Mouse (Mus musculus): ENCODE data around the gene Zfp457. TPM values are rescaled to one million over a fixed set of nuclear protein-coding genes. Genes with fewer than 3 reads are reported as not detected.

The Zfp457 gene
- polyA plus RNA-seq (2021; fragmentation: Nextera tagmentation), result 0.25 and 0.26 TPM in 2 replicates
- long read RNA-seq, experiment 1, partial matches to known transcripts, result 0 of 3 reads
- long read RNA-seq, experiment 1, other reads (novel, unspliced or antisense), result 2 of 3 reads
- long read RNA-seq, experiment 2, partial matches to known transcripts, result 0 of 1 reads
- long read RNA-seq, experiment 2, other reads (novel, unspliced or antisense), result 0 of 1 reads

DNA sequence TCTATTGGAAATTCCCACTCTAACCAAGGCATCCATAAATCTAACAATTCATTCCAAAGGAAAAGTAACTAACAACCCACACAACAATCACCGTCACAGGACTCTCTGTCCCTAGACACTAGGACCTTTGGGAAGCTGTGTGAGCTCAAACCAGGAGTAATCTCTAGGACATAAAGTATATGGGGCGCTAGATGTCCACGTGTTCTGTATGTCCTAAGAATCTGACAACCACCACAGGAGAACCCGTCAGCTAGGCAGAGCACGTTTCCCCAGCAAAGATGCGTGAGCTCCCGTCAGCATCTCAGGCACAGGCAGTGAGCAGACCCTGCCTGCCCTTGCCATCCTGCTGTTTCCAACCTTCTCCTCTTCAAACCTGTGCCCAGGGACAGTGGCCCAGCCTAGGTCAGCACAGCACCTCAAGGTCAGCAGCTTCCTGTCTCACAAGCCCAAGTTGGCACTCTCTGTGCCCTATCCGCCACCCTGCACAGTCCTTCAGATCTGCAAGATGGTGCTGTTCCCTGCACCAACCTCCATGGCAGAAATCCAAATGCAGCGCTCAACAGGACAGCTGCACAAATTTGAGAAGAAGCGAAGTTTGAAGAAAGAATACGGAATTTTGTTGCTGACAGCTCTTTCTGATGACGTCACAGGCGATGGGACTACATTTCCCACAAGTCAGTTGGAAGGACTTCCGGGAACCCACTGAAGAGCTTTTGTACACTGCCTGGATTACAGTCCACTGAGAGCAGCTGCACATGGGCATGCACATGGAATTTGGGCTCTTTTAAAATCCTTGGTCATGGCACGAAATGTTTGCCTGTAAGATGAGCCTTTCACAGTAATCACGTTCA is at the start of gene Zfp457:
Zfp457 (minus strand) TSS at position 664 of the 851 bp plus-strand sequence.

DNA sequence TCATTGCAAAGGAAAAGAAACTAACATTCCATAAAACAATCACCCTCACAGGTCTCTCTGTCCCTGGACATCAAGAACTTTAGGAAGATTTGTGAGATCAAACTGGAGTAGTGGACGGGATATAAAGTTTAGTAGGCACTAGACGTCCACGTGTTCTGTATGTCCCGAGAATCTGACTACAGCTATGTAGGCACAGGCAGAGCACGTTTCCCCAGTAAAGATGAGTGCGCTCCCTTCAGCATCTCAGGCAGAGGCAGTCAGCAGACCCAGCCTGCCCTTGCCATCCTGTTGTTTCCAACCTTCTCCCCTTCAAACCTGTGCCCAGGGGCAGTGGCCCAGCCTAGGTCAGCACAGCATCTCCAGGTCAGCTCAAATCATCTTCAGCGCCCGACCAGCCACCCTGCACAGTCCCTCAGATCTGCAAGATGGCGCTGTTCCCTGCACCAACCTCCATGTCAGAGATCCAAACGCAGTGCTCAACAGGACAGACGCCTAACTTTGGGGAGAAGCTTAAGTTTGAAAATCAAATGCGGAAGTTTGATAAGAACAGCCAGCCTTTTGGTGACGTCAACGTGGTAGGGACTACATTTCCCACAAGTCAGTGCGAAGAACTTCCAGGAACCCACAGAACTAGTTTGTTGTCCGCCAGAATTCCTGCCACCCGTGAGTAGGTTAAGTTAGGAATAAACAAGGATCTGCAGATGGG is 25.9 kb upstream of the Zfp457 start, which contains the start of gene Zfp595:
Zfp595 (minus strand) TSS at position 552 of the 706 bp plus-strand sequence.

DNA sequence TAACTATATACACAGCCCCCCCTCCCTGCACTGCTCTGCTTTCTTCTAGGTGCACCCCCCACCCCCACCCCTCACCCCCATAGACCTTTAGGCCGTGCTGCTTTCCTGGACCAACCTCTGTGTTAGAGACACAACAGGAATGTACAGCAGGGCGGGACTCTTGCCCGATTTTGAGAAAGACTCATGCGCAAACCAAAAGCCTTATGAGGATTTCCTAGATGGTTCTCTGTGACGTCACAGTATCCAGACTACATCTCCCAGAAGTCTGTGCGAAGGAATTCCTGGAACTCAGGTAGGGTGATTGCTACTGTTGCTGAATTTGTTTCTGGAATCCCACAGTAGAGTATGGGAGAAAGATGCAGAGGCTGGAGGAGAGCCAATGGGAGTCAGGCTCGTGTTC is 28.0 kb downstream of the Zfp457 start, which contains the start of gene Zfp458:
Zfp458 (minus strand) TSS at position 153 of the 400 bp plus-strand sequence.

Other genes starting within 250 kb of the Zfp457 start
- gene Zfp712, start 245.3 kb downstream of the Zfp457 start, polyA plus RNA-seq (2021; fragmentation: Nextera tagmentation), result 2.7 and 4.0 TPM in 2 replicates
- 1.3 and 2.5 TPM in 2 replicates for gene Zfp708, start 208.5 kb downstream of the Zfp457 start, polyA plus RNA-seq (2021; fragmentation: Nextera tagmentation)
- 1.8 TPM in 2 replicates for gene Gm28557, start 197.9 kb downstream of the Zfp457 start, polyA plus RNA-seq (2021; fragmentation: Nextera tagmentation)
- 0.06 TPM in 1 of 2 replicates, not detected in the other for gene Rslcan18, start 190.2 kb downstream of the Zfp457 start, polyA plus RNA-seq (2021; fragmentation: Nextera tagmentation)
- gene Zfp759, start 184.8 kb downstream of the Zfp457 start, polyA plus RNA-seq (2021; fragmentation: Nextera tagmentation), result 2.0 and 2.2 TPM in 2 replicates
- gene Rsl1, start 133.3 kb downstream of the Zfp457 start, polyA plus RNA-seq (2021; fragmentation: Nextera tagmentation), result 2.1 and 2.6 TPM in 2 replicates
- 0.83 and 1.4 TPM in 2 replicates for gene Zfp455, start 112.0 kb downstream of the Zfp457 start, polyA plus RNA-seq (2021; fragmentation: Nextera tagmentation)
- 1.7 and 3.0 TPM in 2 replicates for gene Zfp458, start 28.0 kb downstream of the Zfp457 start, polyA plus RNA-seq (2021; fragmentation: Nextera tagmentation)
- 0.69 and 0.79 TPM in 2 replicates for gene Zfp595, start 26.1 kb upstream of the Zfp457 start, polyA plus RNA-seq (2021; fragmentation: Nextera tagmentation)
- gene Gm28044, start 54.1 kb upstream of the Zfp457 start, polyA plus RNA-seq (2021; fragmentation: Nextera tagmentation), result 0.98 TPM in 1 of 2 replicates, not detected in the other
- 0.21 and 0.32 TPM in 2 replicates for gene Zfp953, start 54.1 kb upstream of the Zfp457 start, polyA plus RNA-seq (2021; fragmentation: Nextera tagmentation)
- gene Gm28041, start 69.2 kb upstream of the Zfp457 start, polyA plus RNA-seq (2021; fragmentation: Nextera tagmentation), result 0.26 and 0.33 TPM in 2 replicates
- 0.28 and 0.38 TPM in 2 replicates for gene Zfp456, start 69.3 kb upstream of the Zfp457 start, polyA plus RNA-seq (2021; fragmentation: Nextera tagmentation)
- 1.3 and 1.5 TPM in 2 replicates for gene Zfp429, start 93.3 kb upstream of the Zfp457 start, polyA plus RNA-seq (2021; fragmentation: Nextera tagmentation)
- gene Zfp459, start 114.9 kb upstream of the Zfp457 start, polyA plus RNA-seq (2021; fragmentation: Nextera tagmentation), result 1.0 and 2.8 TPM in 2 replicates
- gene Zfp874a, start 145.1 kb upstream of the Zfp457 start, polyA plus RNA-seq (2021; fragmentation: Nextera tagmentation), result 7.6 and 7.8 TPM in 2 replicates
- gene Zfp874b, start 177.8 kb upstream of the Zfp457 start, polyA plus RNA-seq (2021; fragmentation: Nextera tagmentation), result 2.6 and 7.6 TPM in 2 replicates
- gene Zfp58, start 194.1 kb upstream of the Zfp457 start, polyA plus RNA-seq (2021; fragmentation: Nextera tagmentation), result 3.9 and 4.2 TPM in 2 replicates
- gene Gm26965, start 219.7 kb upstream of the Zfp457 start, polyA plus RNA-seq (2021; fragmentation: Nextera tagmentation), result not detected in 2 replicates
- 33.0 and 39.1 TPM in 2 replicates for gene Zfp87, start 219.7 kb upstream of the Zfp457 start, polyA plus RNA-seq (2021; fragmentation: Nextera tagmentation)
- gene Zfp748, start 247.3 kb upstream of the Zfp457 start, polyA plus RNA-seq (2021; fragmentation: Nextera tagmentation), result 4.1 and 5.1 TPM in 2 replicates